Comparison of ENCODE assay signal across 7 mouse cellular contexts in genomic region chr13:109776116-109776515, GRCm38 (mm10).
DNase-seq lines count a peak whose midpoint lies in the region; ATAC-seq and TF ChIP-seq lines count a peak whose summit lies in the region.

No protein-coding gene starts in this region.

- H3K9ac ChIP-seq in intestine, postnatal 0 days (ENCODE audit: low read depth, low read length): no peak overlapping the region
- H3K9ac ChIP-seq in midbrain, embryonic 12.5 days (replicated peaks): no peak overlapping the region

- 4% methylated on average over 11 of the region's 11 CpGs for WGBS in embryonic facial prominence, embryonic 10.5 days
- WGBS in intestine, postnatal 0 days: 3% methylated on average over 11 of the region's 11 CpGs
- WGBS in midbrain, embryonic 12.5 days: 3% methylated on average over 11 of the region's 11 CpGs
- WGBS in small intestine, adult 2 months: 5% methylated on average over 11 of the region's 11 CpGs

- H3K4me1 ChIP-seq in embryonic facial prominence, embryonic 10.5 days: peaks cover 39% of the 10 kb centered on the region
- no peaks in the 10 kb centered on the region for H3K4me1 ChIP-seq in intestine, postnatal 0 days (replicated peaks; ENCODE audit: control insufficient read depth, insufficient read depth, low read length)
- H3K4me1 ChIP-seq in midbrain, embryonic 12.5 days: peaks cover 28% of the 10 kb centered on the region
- no peaks in the 10 kb centered on the region; the same call in 1 of the 2 replicates for H3K4me1 ChIP-seq in small intestine, adult 2 months (ENCODE audit: control insufficient read depth, insufficient read depth, insufficient read length, low read length)

- no peak for TF ChIP-seq POLR2A in small intestine, adult 2 months (IDR thresholded peaks at IDR 0.05; ENCODE audit: low read depth, low read length)

- peak; percentile 96 for TF ChIP-seq CTCF in intestine, postnatal 0 days (IDR thresholded peaks at IDR 0.05; ENCODE audit: low read depth)
- peak; percentile 93; the same call in 1 of the 2 replicates for TF ChIP-seq CTCF in small intestine, adult 2 months (IDR thresholded peaks at IDR 0.05; ENCODE audit: extremely low read depth, insufficient read length, insufficient replicate concordance, low read depth, low read length)

- no peaks in the 10 kb centered on the region for H3K36me3 ChIP-seq in embryonic facial prominence, embryonic 10.5 days (replicated peaks)
- peaks cover 8% of the 10 kb centered on the region; the same call in 1 of the 2 replicates for H3K36me3 ChIP-seq in intestine, postnatal 0 days (ENCODE audit: control insufficient read depth, insufficient read depth)
- no peaks in the 10 kb centered on the region for H3K36me3 ChIP-seq in midbrain, embryonic 12.5 days
- H3K36me3 ChIP-seq in small intestine, adult 2 months (ENCODE audit: control insufficient read depth, insufficient read depth, low read length): peaks cover 3% of the 10 kb centered on the region

- peak overlapping the region; percentile 61 for H3K4me2 ChIP-seq in intestine, postnatal 0 days (replicated peaks; ENCODE audit: low read depth)
- peak overlapping the region; percentile 44 for H3K4me2 ChIP-seq in midbrain, embryonic 12.5 days (replicated peaks)

- ATAC-seq in intestine, postnatal 0 days: peak; percentile 81
- peak; percentile 87 for ATAC-seq in midbrain, embryonic 12.5 days (ENCODE audit: low FRiP score, low read depth)

- no peaks in the 10 kb centered on the region for H3K9me3 ChIP-seq in embryonic facial prominence, embryonic 10.5 days
- H3K9me3 ChIP-seq in intestine, postnatal 0 days (ENCODE audit: control insufficient read depth): no peaks in the 10 kb centered on the region
- no peaks in the 10 kb centered on the region for H3K9me3 ChIP-seq in midbrain, embryonic 12.5 days

- peak overlapping the region; percentile 80 for H3K27ac ChIP-seq in embryonic facial prominence, embryonic 10.5 days (replicated peaks)
- H3K27ac ChIP-seq in intestine, postnatal 0 days (ENCODE audit: low read depth, low read length): no peak overlapping the region
- H3K27ac ChIP-seq in midbrain, embryonic 12.5 days (replicated peaks): no peak overlapping the region
- no peak overlapping the region for H3K27ac ChIP-seq in small intestine, adult 2 months (ENCODE audit: insufficient read depth, low read depth, low read length)

- peak overlapping the region; percentile 48 for H3K4me3 ChIP-seq in embryonic facial prominence, embryonic 10.5 days
- peak overlapping the region; percentile 24 for H3K4me3 ChIP-seq in intestine, postnatal 0 days (ENCODE audit: low read depth, low read length)
- no peak overlapping the region for H3K4me3 ChIP-seq in midbrain, embryonic 12.5 days
- H3K4me3 ChIP-seq in small intestine, adult 2 months (ENCODE audit: low read depth, low read length): peak overlapping the region; percentile 41

- intact Hi-C loops in left cerebral cortex, postnatal 4 days (cut with DNase I): loop anchor here (5.0 kb wide), 2 partner anchors 131 to 261 kb away; no protein-coding TSS in a partner anchor

- peak; percentile 79 for DNase-seq in adrenal gland, adult 8-10 months
- DNase-seq in embryonic facial prominence, embryonic 10.5 days (ENCODE audit: low spot score): peak; percentile 92
- DNase-seq in gonadal fat pad, adult 2 months (ENCODE audit: low read depth): peak; percentile 37
- peak; percentile 88 for DNase-seq in left cerebral cortex, postnatal 4 days

- H3K27me3 ChIP-seq in embryonic facial prominence, embryonic 10.5 days (replicated peaks; ENCODE audit: low read depth, poor library complexity, severe bottlenecking): no peaks in the 10 kb centered on the region
- H3K27me3 ChIP-seq in intestine, postnatal 0 days (replicated peaks; ENCODE audit: control insufficient read depth, insufficient read depth, low read length): no peaks in the 10 kb centered on the region
- no peaks in the 10 kb centered on the region; the same call in 1 of the 2 replicates for H3K27me3 ChIP-seq in midbrain, embryonic 12.5 days
- H3K27me3 ChIP-seq in small intestine, adult 2 months (ENCODE audit: control insufficient read depth, insufficient read depth, low read length): no peaks in the 10 kb centered on the region

Comparison
In these comparisons a context has a peak if more than half of its experiments do, and no peak if none do; other contexts are left out.
1. DNase-seq: peak in every context shown above with its lines; median percentile 92 in embryonic facial prominence, embryonic 10.5 days; 88 in left cerebral cortex, postnatal 4 days; 79 in adrenal gland, adult 8-10 months; 37 in gonadal fat pad, adult 2 months.